ENCODE assay signal across 8 mouse cellular contexts in the genomic region with DNA sequence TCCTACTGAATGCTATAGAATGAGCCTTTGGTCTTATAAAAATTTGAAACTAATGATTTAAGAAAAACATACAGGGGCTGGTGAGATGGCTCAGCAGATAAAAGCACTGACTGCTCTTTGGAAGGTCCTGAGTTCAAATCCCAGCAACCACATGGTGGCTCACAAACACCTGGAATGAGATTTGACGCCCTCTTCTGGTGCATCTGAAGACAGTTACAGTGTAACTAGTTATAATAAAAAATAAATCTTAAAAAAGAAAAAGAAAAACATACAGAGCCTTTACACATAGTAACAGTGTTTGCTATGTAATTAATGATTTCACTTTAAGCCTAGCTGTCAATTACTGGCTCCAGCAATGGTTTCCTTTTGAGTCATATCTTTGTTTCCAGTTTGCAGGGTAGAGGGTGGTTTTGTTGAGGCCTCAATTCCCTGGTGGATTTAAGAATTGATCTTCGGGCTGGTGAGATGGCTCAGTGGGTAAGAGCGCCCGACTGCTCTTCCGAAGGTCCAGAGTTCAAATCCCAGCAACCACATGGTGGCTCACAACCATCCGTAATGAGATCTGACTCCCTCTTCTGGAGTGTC. TPM values are rescaled to one million over a fixed set of nuclear protein-coding genes. Genes with fewer than 3 reads are reported as not detected.
DNase-seq lines count a peak whose midpoint lies in the region; ATAC-seq and TF ChIP-seq lines count a peak whose summit lies in the region.
"Not testable (repeated sequence)": the region's sequence is repeated elsewhere in the genome, so short reads cannot be mapped to it uniquely, and the experiment has no call there.

No protein-coding gene starts in this region.

- H3K9me3 ChIP-seq in embryonic facial prominence, embryonic 12.5 days; forebrain, postnatal 0 days (ENCODE audit: low read length); heart, postnatal 0 days (replicated peaks; ENCODE audit: control insufficient read depth, low read length); intestine, embryonic 16.5 days (ENCODE audit: control insufficient read depth, low read length); limb, embryonic 15.5 days; lung, postnatal 0 days (ENCODE audit: low read length); neural tube, embryonic 11.5 days (ENCODE audit: control insufficient read depth, low read length): not testable (repeated sequence)

- peaks cover 13% of the 10 kb centered on the region for H3K4me1 ChIP-seq in embryonic facial prominence, embryonic 12.5 days
- H3K4me1 ChIP-seq in forebrain, postnatal 0 days (ENCODE audit: insufficient read depth); intestine, embryonic 16.5 days (ENCODE audit: control insufficient read depth, insufficient read depth, low read length); lung, postnatal 0 days (ENCODE audit: insufficient read depth, low read depth, low read length); neural tube, embryonic 11.5 days (ENCODE audit: control insufficient read depth, insufficient read depth, low read length): not testable (repeated sequence)
- H3K4me1 ChIP-seq in heart, postnatal 0 days (ENCODE audit: control insufficient read depth, insufficient read depth) = peaks cover 10% of the 10 kb centered on the region; the same call in 1 of the 2 replicates
- peaks cover 16% of the 10 kb centered on the region for H3K4me1 ChIP-seq in limb, embryonic 15.5 days

- H3K4me2 ChIP-seq in embryonic facial prominence, embryonic 12.5 days (replicated peaks) = peak overlapping the region; percentile 61; the same call in 1 of the 2 replicates
- H3K4me2 ChIP-seq in forebrain, postnatal 0 days (ENCODE audit: low read depth) = peak overlapping the region; percentile 76
- H3K4me2 ChIP-seq in heart, postnatal 0 days (ENCODE audit: low read depth, low read length) = peak overlapping the region; percentile 94; the same call in 1 of the 2 replicates
- 0 out of 2 replicates have a peak overlapping the region, but pooled peaks have one; percentile 48 for H3K4me2 ChIP-seq in intestine, embryonic 16.5 days (ENCODE audit: low read depth, low read length)
- H3K4me2 ChIP-seq in limb, embryonic 15.5 days = peak overlapping the region; percentile 49
- H3K4me2 ChIP-seq in lung, postnatal 0 days (replicated peaks; ENCODE audit: low read depth, low read length) = peak overlapping the region; percentile 52
- peak overlapping the region; percentile 54 for H3K4me2 ChIP-seq in neural tube, embryonic 11.5 days (ENCODE audit: low read depth)

- H3K4me3 ChIP-seq in embryonic facial prominence, embryonic 12.5 days = peak overlapping the region; percentile 75; the same call in 1 of the 2 replicates
- peak overlapping the region; percentile 77 for H3K4me3 ChIP-seq in forebrain, postnatal 0 days (ENCODE audit: low read depth, low read length)
- H3K4me3 ChIP-seq in heart, postnatal 0 days (ENCODE audit: low read depth, low read length); intestine, embryonic 16.5 days (ENCODE audit: low read length); lung, postnatal 0 days (ENCODE audit: low read depth, low read length); neural tube, embryonic 11.5 days (ENCODE audit: low read depth, low read length): not testable (repeated sequence)
- peak overlapping the region; percentile 88 for H3K4me3 ChIP-seq in limb, embryonic 15.5 days

- not testable (repeated sequence) for H3K27me3 ChIP-seq in embryonic facial prominence, embryonic 12.5 days; forebrain, postnatal 0 days (ENCODE audit: insufficient read depth, low read length); heart, postnatal 0 days (ENCODE audit: control insufficient read depth, insufficient read depth, low read length); intestine, embryonic 16.5 days (replicated peaks; ENCODE audit: control insufficient read depth, insufficient read depth, low read length); limb, embryonic 15.5 days; lung, postnatal 0 days (replicated peaks; ENCODE audit: insufficient read depth, low read length); neural tube, embryonic 11.5 days (ENCODE audit: control insufficient read depth, insufficient read depth, low read length)

- 85% methylated on average over 6 of the region's 6 CpGs for WGBS in embryonic facial prominence, embryonic 12.5 days
- WGBS in forebrain, postnatal 0 days = 93% methylated on average over 5 of the region's 6 CpGs
- 90% methylated on average over 5 of the region's 6 CpGs for WGBS in heart, postnatal 0 days
- WGBS in intestine, embryonic 16.5 days = 92% methylated on average over 5 of the region's 6 CpGs
- WGBS in limb, embryonic 15.5 days = 93% methylated on average over 6 of the region's 6 CpGs
- 91% methylated on average over 5 of the region's 6 CpGs for WGBS in lung, postnatal 0 days
- WGBS in neural tube, embryonic 11.5 days = 91% methylated on average over 5 of the region's 6 CpGs

- peak overlapping the region; percentile 64; the same call in 1 of the 2 replicates for H3K27ac ChIP-seq in embryonic facial prominence, embryonic 12.5 days
- peak overlapping the region; percentile 94; the same call in 1 of the 2 replicates for H3K27ac ChIP-seq in forebrain, postnatal 0 days (ENCODE audit: low read depth, low read length)
- H3K27ac ChIP-seq in heart, postnatal 0 days (ENCODE audit: low read depth) = peak overlapping the region; percentile 74
- H3K27ac ChIP-seq in intestine, embryonic 16.5 days (ENCODE audit: low read length) = peak overlapping the region; percentile 55
- peak overlapping the region; percentile 97 for H3K27ac ChIP-seq in limb, embryonic 15.5 days
- peak overlapping the region; percentile 95; the same call in 1 of the 2 replicates for H3K27ac ChIP-seq in lung, postnatal 0 days (ENCODE audit: low read length)
- not testable (repeated sequence) for H3K27ac ChIP-seq in neural tube, embryonic 11.5 days (ENCODE audit: low read depth, low read length)

- not testable (repeated sequence) for ATAC-seq in embryonic facial prominence, embryonic 12.5 days (ENCODE audit: insufficient number of reproducible peaks, insufficient read depth, low FRiP score, low TSS enrichment); forebrain, postnatal 0 days; heart, postnatal 0 days (ENCODE audit: insufficient read depth, low read depth); intestine, embryonic 16.5 days; limb, embryonic 15.5 days (ENCODE audit: insufficient number of reproducible peaks, low FRiP score, low TSS enrichment, low read depth); lung, postnatal 0 days; neural tube, embryonic 11.5 days (ENCODE audit: insufficient read depth, low FRiP score, low TSS enrichment)

- TF ChIP-seq CTCF in forebrain, postnatal 0 days (IDR thresholded peaks at IDR 0.05; ENCODE audit: low read depth) = 0 out of 2 replicates have a peak, but pooled peaks have one; percentile 5
- not testable (repeated sequence) for TF ChIP-seq CTCF in heart, postnatal 0 days (IDR thresholded peaks at IDR 0.05; ENCODE audit: low read depth); lung, postnatal 0 days (IDR thresholded peaks at IDR 0.05)

- H3K36me3 ChIP-seq in embryonic facial prominence, embryonic 12.5 days = peaks cover 26% of the 10 kb centered on the region
- peaks cover 16% of the 10 kb centered on the region for H3K36me3 ChIP-seq in forebrain, postnatal 0 days (ENCODE audit: insufficient read depth)
- peaks cover 22% of the 10 kb centered on the region for H3K36me3 ChIP-seq in heart, postnatal 0 days (replicated peaks; ENCODE audit: control insufficient read depth, insufficient read depth, low read length)
- not testable (repeated sequence) for H3K36me3 ChIP-seq in intestine, embryonic 16.5 days (ENCODE audit: control insufficient read depth, insufficient read depth, low read length); lung, postnatal 0 days (ENCODE audit: insufficient read depth, low read length); neural tube, embryonic 11.5 days (ENCODE audit: control insufficient read depth, insufficient read depth, low read length)
- H3K36me3 ChIP-seq in limb, embryonic 15.5 days = peaks cover 16% of the 10 kb centered on the region

- not testable (repeated sequence) for H3K9ac ChIP-seq in embryonic facial prominence, embryonic 12.5 days; forebrain, postnatal 0 days; heart, postnatal 0 days (replicated peaks; ENCODE audit: low read depth, low read length); intestine, embryonic 16.5 days (ENCODE audit: low read depth, low read length); limb, embryonic 15.5 days; lung, postnatal 0 days (replicated peaks; ENCODE audit: low read depth); neural tube, embryonic 11.5 days (ENCODE audit: low read length)

- peak; percentile 45 for DNase-seq in 3T3-L1 (ENCODE audit: low read depth, low spot score)
- DNase-seq in forebrain, postnatal 0 days; heart, postnatal 0 days (ENCODE audit: low spot score); lung, postnatal 0 days (ENCODE audit: low spot score); neural tube, embryonic 11.5 days (ENCODE audit: low spot score): not testable (repeated sequence)

- not testable (repeated sequence) for TF ChIP-seq EP300 in heart, postnatal 0 days (IDR thresholded peaks at IDR 0.05; ENCODE audit: low read depth); lung, postnatal 0 days (IDR thresholded peaks at IDR 0.05)

RNA-seq across cellular contexts. Expression of gene Cdk7, which starts 0.8 kb away (rescaled TPM):
- polyA plus RNA-seq in embryonic facial prominence, embryonic 12.5 days (2016; fragmentation: Nextera tagmentation; extraction: Ambion mirVana) = 97.7 and 101 TPM in 2 replicates
- total RNA-seq in forebrain, postnatal 0 days (2014; rRNA removed) = 38.0 and 48.2 TPM in 2 replicates
- 36.5 and 40.9 TPM in 2 replicates for polyA plus RNA-seq in forebrain, postnatal 0 days (2015; fragmentation: Nextera tagmentation; extraction: Ambion mirVana)
- 21.7 and 30.0 TPM in 2 replicates for total RNA-seq in heart, postnatal 0 days (2014; rRNA removed; ENCODE audit: low replicate concordance)
- polyA plus RNA-seq in heart, postnatal 0 days (2015; fragmentation: Nextera tagmentation; extraction: Ambion mirVana) = 53.9 and 56.5 TPM in 2 replicates
- polyA plus RNA-seq in intestine, embryonic 16.5 days (2015; fragmentation: Nextera tagmentation; extraction: Ambion mirVana) = 71.5 and 78.7 TPM in 2 replicates
- 91.4 and 91.7 TPM in 2 replicates for polyA plus RNA-seq in limb, embryonic 15.5 days (2015; fragmentation: Nextera tagmentation; extraction: Ambion mirVana)
- polyA plus RNA-seq in lung, postnatal 0 days (2015; fragmentation: Nextera tagmentation; extraction: Ambion mirVana) = 52.5 and 54.8 TPM in 2 replicates
- polyA plus RNA-seq in neural tube, embryonic 11.5 days (2014; fragmentation: Nextera tagmentation; extraction: Ambion mirVana) = 69.0 and 77.0 TPM in 2 replicates

RNA-seq across cellular contexts. Expression of gene Mrps36, which starts 12.9 kb away (rescaled TPM):
- polyA plus RNA-seq in embryonic facial prominence, embryonic 12.5 days (2016; fragmentation: Nextera tagmentation; extraction: Ambion mirVana) = 121 and 124 TPM in 2 replicates
- total RNA-seq in forebrain, postnatal 0 days (2014; rRNA removed) = 33.0 and 63.9 TPM in 2 replicates
- 151 and 181 TPM in 2 replicates for polyA plus RNA-seq in forebrain, postnatal 0 days (2015; fragmentation: Nextera tagmentation; extraction: Ambion mirVana)
- total RNA-seq in heart, postnatal 0 days (2014; rRNA removed; ENCODE audit: low replicate concordance) = 96.8 and 127 TPM in 2 replicates
- polyA plus RNA-seq in heart, postnatal 0 days (2015; fragmentation: Nextera tagmentation; extraction: Ambion mirVana) = 376 and 415 TPM in 2 replicates
- polyA plus RNA-seq in intestine, embryonic 16.5 days (2015; fragmentation: Nextera tagmentation; extraction: Ambion mirVana) = 296 and 320 TPM in 2 replicates
- polyA plus RNA-seq in limb, embryonic 15.5 days (2015; fragmentation: Nextera tagmentation; extraction: Ambion mirVana) = 95.1 and 109 TPM in 2 replicates
- 114 and 122 TPM in 2 replicates for polyA plus RNA-seq in lung, postnatal 0 days (2015; fragmentation: Nextera tagmentation; extraction: Ambion mirVana)
- polyA plus RNA-seq in neural tube, embryonic 11.5 days (2014; fragmentation: Nextera tagmentation; extraction: Ambion mirVana) = 129 and 144 TPM in 2 replicates

RNA-seq across cellular contexts. Expression of gene Cenph, which starts 44.1 kb away (rescaled TPM):
- polyA plus RNA-seq in embryonic facial prominence, embryonic 12.5 days (2016; fragmentation: Nextera tagmentation; extraction: Ambion mirVana) = 44.3 and 50.3 TPM in 2 replicates
- total RNA-seq in forebrain, postnatal 0 days (2014; rRNA removed) = 3.5 and 4.9 TPM in 2 replicates
- polyA plus RNA-seq in forebrain, postnatal 0 days (2015; fragmentation: Nextera tagmentation; extraction: Ambion mirVana) = 6.8 and 7.7 TPM in 2 replicates
- total RNA-seq in heart, postnatal 0 days (2014; rRNA removed; ENCODE audit: low replicate concordance) = 2.2 TPM in 1 of 2 replicates, not detected in the other
- polyA plus RNA-seq in heart, postnatal 0 days (2015; fragmentation: Nextera tagmentation; extraction: Ambion mirVana) = 5.6 and 7.3 TPM in 2 replicates
- polyA plus RNA-seq in intestine, embryonic 16.5 days (2015; fragmentation: Nextera tagmentation; extraction: Ambion mirVana) = 22.6 and 29.0 TPM in 2 replicates
- 24.9 and 29.9 TPM in 2 replicates for polyA plus RNA-seq in limb, embryonic 15.5 days (2015; fragmentation: Nextera tagmentation; extraction: Ambion mirVana)
- polyA plus RNA-seq in lung, postnatal 0 days (2015; fragmentation: Nextera tagmentation; extraction: Ambion mirVana) = 2.5 and 2.9 TPM in 2 replicates
- polyA plus RNA-seq in neural tube, embryonic 11.5 days (2014; fragmentation: Nextera tagmentation; extraction: Ambion mirVana) = 44.0 and 48.3 TPM in 2 replicates

RNA-seq across cellular contexts. Expression of gene Ccnb1, which starts 54.8 kb away (rescaled TPM):
- polyA plus RNA-seq in embryonic facial prominence, embryonic 12.5 days (2016; fragmentation: Nextera tagmentation; extraction: Ambion mirVana) = 253 and 272 TPM in 2 replicates
- total RNA-seq in forebrain, postnatal 0 days (2014; rRNA removed) = 16.5 and 17.1 TPM in 2 replicates
- polyA plus RNA-seq in forebrain, postnatal 0 days (2015; fragmentation: Nextera tagmentation; extraction: Ambion mirVana) = 22.8 and 26.2 TPM in 2 replicates
- 88.5 and 95.0 TPM in 2 replicates for total RNA-seq in heart, postnatal 0 days (2014; rRNA removed; ENCODE audit: low replicate concordance)
- 48.9 and 56.9 TPM in 2 replicates for polyA plus RNA-seq in heart, postnatal 0 days (2015; fragmentation: Nextera tagmentation; extraction: Ambion mirVana)
- polyA plus RNA-seq in intestine, embryonic 16.5 days (2015; fragmentation: Nextera tagmentation; extraction: Ambion mirVana) = 169 and 199 TPM in 2 replicates
- 163 and 171 TPM in 2 replicates for polyA plus RNA-seq in limb, embryonic 15.5 days (2015; fragmentation: Nextera tagmentation; extraction: Ambion mirVana)
- polyA plus RNA-seq in lung, postnatal 0 days (2015; fragmentation: Nextera tagmentation; extraction: Ambion mirVana) = 8.8 and 10.9 TPM in 2 replicates
- 343 and 345 TPM in 2 replicates for polyA plus RNA-seq in neural tube, embryonic 11.5 days (2014; fragmentation: Nextera tagmentation; extraction: Ambion mirVana)
